ENCODE assay signal across 24 mouse cellular contexts in the genomic region with DNA sequence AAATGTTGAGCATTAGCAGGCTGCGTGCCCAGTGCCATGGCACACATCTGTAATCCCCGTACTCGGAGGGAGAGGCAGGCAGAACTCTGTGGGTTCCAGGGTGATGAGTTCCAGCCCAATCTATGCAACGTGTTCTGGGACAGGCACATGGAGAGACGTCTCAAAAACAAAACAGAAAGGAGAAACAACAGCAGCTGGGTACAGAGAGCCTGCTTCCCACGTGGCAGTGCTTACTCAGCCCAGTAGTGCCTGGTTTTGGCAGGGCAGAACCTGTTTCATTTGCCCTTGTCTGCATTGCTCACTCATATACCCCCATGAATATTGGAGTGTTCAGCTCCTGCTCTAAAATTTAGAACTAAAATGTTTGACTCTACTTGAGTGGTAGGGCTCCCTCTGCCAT. TPM values are rescaled to one million over a fixed set of nuclear protein-coding genes. Genes with fewer than 3 reads are reported as not detected.
DNase-seq lines count a peak whose midpoint lies in the region; ATAC-seq and TF ChIP-seq lines count a peak whose summit lies in the region.
"Had no signal": no experiment of that assay in that cellular context is flagged by ENCODE, and none has a peak within 500 bp of the region (broad histone marks: within the 10 kb centered on the region; RNA-seq: fewer than 3 reads in every experiment).

No protein-coding gene starts in this region.

- ATAC-seq in kidney, embryonic 16.5 days (ENCODE audit: low FRiP score, low TSS enrichment) = no peak
- ATAC-seq: CD4-positive, CD25-positive, alpha-beta regulatory T cell, adult 4 months; forebrain, embryonic 15.5 days had no signal

- WGBS in kidney, adult 2 months = 73% methylated on average over 6 of the region's 6 CpGs
- WGBS in kidney, embryonic 16.5 days = 91% methylated on average over 6 of the region's 6 CpGs

- H3K79me2 ChIP-seq in CH12.LX (replicated peaks; ENCODE audit: control insufficient read depth, extremely low read depth, insufficient read depth, poor library complexity, severe bottlenecking) = no peaks in the 10 kb centered on the region

- H3K27me3 ChIP-seq in kidney, adult 2 months (replicated peaks; ENCODE audit: control insufficient read depth, insufficient read depth, low read length) = no peaks in the 10 kb centered on the region
- no peaks in the 10 kb centered on the region for H3K27me3 ChIP-seq in kidney, embryonic 16.5 days (ENCODE audit: insufficient read depth, low read length)
- no peaks in the 10 kb centered on the region for H3K27me3 ChIP-seq in CH12.LX (replicated peaks)
- H3K27me3 ChIP-seq: embryonic facial prominence, embryonic 12.5 days; forebrain, embryonic 15.5 days; heart, embryonic 15.5 days; hindbrain, embryonic 13.5 days had no signal

- no peak overlapping the region for H3K4me2 ChIP-seq in kidney, embryonic 16.5 days (replicated peaks; ENCODE audit: low read depth, low read length)
- no peak overlapping the region for H3K4me2 ChIP-seq in CH12.LX (ENCODE audit: insufficient read depth, low read depth, poor library complexity, severe bottlenecking)
- H3K4me2 ChIP-seq: embryonic facial prominence, embryonic 12.5 days; forebrain, embryonic 15.5 days; heart, embryonic 11.5 days; heart, embryonic 15.5 days; hindbrain, embryonic 13.5 days had no signal

- H3K36me3 ChIP-seq in kidney, adult 2 months (ENCODE audit: control insufficient read depth, insufficient read depth, low read length) = peaks cover 9% of the 10 kb centered on the region
- peaks cover 86% of the 10 kb centered on the region for H3K36me3 ChIP-seq in kidney, embryonic 16.5 days (ENCODE audit: insufficient read depth, low read length)
- peaks cover 73 to 78% of the 10 kb centered on the region in 2 experiments for H3K36me3 ChIP-seq in CH12.LX (replicated peaks in 1 of 2; ENCODE audit: control insufficient read depth in 1 of 2, insufficient read depth in 1 of 2, low read length in 1 of 2)

- no peak overlapping the region for H3K9ac ChIP-seq in kidney, embryonic 16.5 days (replicated peaks; ENCODE audit: low read length)
- no peak overlapping the region for H3K9ac ChIP-seq in CH12.LX (ENCODE audit: insufficient read depth, low read depth)
- H3K9ac ChIP-seq: embryonic facial prominence, embryonic 12.5 days; forebrain, embryonic 15.5 days; heart, embryonic 15.5 days; hindbrain, embryonic 13.5 days had no signal

- DNase-seq in kidney, adult 2 months = peak; percentile 50
- peak; percentile 61 for DNase-seq in layer of hippocampus, adult 9-11 months
- no peak for DNase-seq in layer of hippocampus, postnatal 14 days (ENCODE audit: low spot score in 2 of 2)
- peak; percentile 74 for DNase-seq in CH12.LX (ENCODE audit: extremely low read depth)
- peak; percentile 42 to 44 for DNase-seq in kidney, postnatal 36 days
- no peak for DNase-seq in urinary bladder, adult 2 months (ENCODE audit: low spot score)
- DNase-seq: adrenal gland, postnatal 10 days; B cell, adult 2 months; cerebellum, adult 11-12 months; cerebellum, adult 9-10 months; cerebellum, postnatal 25 days; gastrocnemius, postnatal 14 days; heart, adult 2 months; heart, postnatal 14 days had no signal

- in situ Hi-C loops in CH12.LX (cut with MboI; ENCODE audit: low pct_ligation_motif_present, low pct_unique_long_range_greater_than_20kb, low sequenced_read_pairs) = no loop called here

- TF ChIP-seq POLR2A in kidney, adult 2 months (IDR thresholded peaks at IDR 0.05; ENCODE audit: low read depth, low read length) = no peak
- TF ChIP-seq POLR2A in CH12.LX (IDR thresholded peaks at IDR 0.05; ENCODE audit: low read depth, low read length) = no peak; the same call in 1 of the 2 replicates

- H3K4me1 ChIP-seq in kidney, adult 2 months (ENCODE audit: control insufficient read depth, insufficient read depth, low read length) = no peaks in the 10 kb centered on the region; the same call in 1 of the 2 replicates
- no peaks in the 10 kb centered on the region for H3K4me1 ChIP-seq in kidney, embryonic 16.5 days (ENCODE audit: insufficient read depth, low read length)
- H3K4me1 ChIP-seq in CH12.LX (ENCODE audit: control insufficient read depth in 1 of 2, insufficient read depth in 2 of 2) = peaks cover 3 to 35% of the 10 kb centered on the region in 2 experiments
- H3K4me1 ChIP-seq: embryonic facial prominence, embryonic 12.5 days; forebrain, embryonic 15.5 days; heart, embryonic 15.5 days; hindbrain, embryonic 13.5 days had no signal

- no peaks in the 10 kb centered on the region for H3K9me3 ChIP-seq in kidney, embryonic 16.5 days (ENCODE audit: low read length)
- H3K9me3 ChIP-seq in CH12.LX (replicated peaks; ENCODE audit: low read length) = peaks cover 3% of the 10 kb centered on the region
- H3K9me3 ChIP-seq: embryonic facial prominence, embryonic 12.5 days; forebrain, embryonic 15.5 days; heart, embryonic 15.5 days; hindbrain, embryonic 13.5 days had no signal

- peak; percentile 48 for TF ChIP-seq EP300 in CH12.LX (IDR thresholded peaks at IDR 0.05; ENCODE audit: low read length)

- dilution Hi-C loops in CH12.LX (cut with MboI; ENCODE audit: extremely low pct_ligation_motif_present, extremely low pct_unique_long_range_greater_than_20kb, low sequenced_read_pairs) = no loop called here

- no peak overlapping the region for H3K4me3 ChIP-seq in kidney, adult 2 months (ENCODE audit: insufficient read depth, low read depth, low read length)
- no peak overlapping the region for H3K4me3 ChIP-seq in kidney, embryonic 16.5 days (ENCODE audit: low read length)
- H3K4me3 ChIP-seq in CH12.LX (replicated peaks in 1 of 3; ENCODE audit: low read depth in 2 of 3, low read length in 2 of 3, poor library complexity in 1 of 3) = peak overlapping the region in 2 of 3 experiments; percentile 1 to 9
- H3K4me3 ChIP-seq: embryonic facial prominence, embryonic 12.5 days; forebrain, embryonic 15.5 days; heart, adult 2 months; heart, embryonic 15.5 days; hindbrain, embryonic 13.5 days had no signal

- TF ChIP-seq CTCF in kidney, adult 2 months (conservative IDR thresholded peaks at IDR 0.05; ENCODE audit: insufficient read depth, insufficient read length, low read depth, low read length) = no peak
- TF ChIP-seq CTCF in CH12.LX (conservative IDR thresholded peaks at IDR 0.05 in 1 of 2, IDR thresholded peaks at IDR 0.05 in 1 of 2; ENCODE audit: low read depth in 2 of 2, low read length in 2 of 2) = no peak

- H3K27ac ChIP-seq in kidney, adult 2 months (ENCODE audit: insufficient read depth, low read depth, low read length) = peak overlapping the region; percentile 42; the same call in 1 of the 2 replicates
- H3K27ac ChIP-seq in kidney, embryonic 16.5 days (ENCODE audit: low read length) = no peak overlapping the region
- peak overlapping the region; percentile 12; the same call in 1 of the 2 replicates for H3K27ac ChIP-seq in CH12.LX (ENCODE audit: insufficient read depth, low read depth)
- H3K27ac ChIP-seq: embryonic facial prominence, embryonic 12.5 days; forebrain, embryonic 15.5 days; heart, adult 2 months; heart, embryonic 15.5 days; hindbrain, embryonic 13.5 days had no signal

- TF ChIP-seq RAD21 in CH12.LX (IDR thresholded peaks at IDR 0.05; ENCODE audit: low read depth, low read length) = no peak

TF ChIP-seq in CH12.LX, 34 proteins besides CTCF, POLR2A, EP300 and RAD21 (continues in another document):
- TF ChIP-seq SMC3 (IDR thresholded peaks at IDR 0.05; ENCODE audit: low read depth, low read length) (no peak), MXI1 (IDR thresholded peaks at IDR 0.05; ENCODE audit: low read depth, low read length) (peak; percentile 99), TCF12 (IDR thresholded peaks at IDR 0.05; ENCODE audit: low read depth, low read length) (0 out of 2 replicates have a peak, but pooled peaks have one; percentile 54)

RNA-seq across cellular contexts. Expression of a gene that starts 30.3 kb away (rescaled TPM):
- 3.3 and 5.3 TPM in 2 replicates for polyA plus RNA-seq in kidney, adult 2 months (2012; rRNA removed)
- 3.6 TPM in 2 replicates for polyA plus RNA-seq in kidney, embryonic 16.5 days (2015; fragmentation: Nextera tagmentation; extraction: Ambion mirVana)
- 1 to 10 TPM in 1 of 2 experiments, under 1 TPM in 1; 0.88 to 1.6 TPM for total RNA-seq in layer of hippocampus, postnatal 14 days (2021)
- 4.0 and 6.1 TPM in 2 replicates for total RNA-seq in CH12.LX (2012; rRNA removed)
- 1.4 and 2.2 TPM in 2 replicates for total RNA-seq in CH12.LX (2014; rRNA removed)
- polyA plus RNA-seq in CH12.LX (2012; ENCODE audit: insufficient read length, low read depth) = 8.8 and 9.8 TPM in 2 replicates
- 3.1 and 3.4 TPM in 2 replicates for polyA plus RNA-seq in urinary bladder, adult 2 months (2012; rRNA removed)

RNA-seq across cellular contexts. Expression of a gene that starts 30.5 kb away (rescaled TPM):
- 41.2 and 48.4 TPM in 2 replicates for polyA plus RNA-seq in kidney, adult 2 months (2012; rRNA removed)
- 47.9 and 50.5 TPM in 2 replicates for polyA plus RNA-seq in kidney, embryonic 16.5 days (2015; fragmentation: Nextera tagmentation; extraction: Ambion mirVana)
- 1 to 10 TPM; 4.9 to 6.3 TPM for total RNA-seq in layer of hippocampus, postnatal 14 days (2021)
- total RNA-seq in CH12.LX (2012; rRNA removed) (24.8 and 26.8 TPM in 2 replicates), CH12.LX (2014; rRNA removed) (16.3 and 16.8 TPM in 2 replicates)
- 28.4 and 30.0 TPM in 2 replicates for polyA plus RNA-seq in CH12.LX (2012; ENCODE audit: insufficient read length, low read depth)
- 48.2 and 55.4 TPM in 2 replicates for polyA plus RNA-seq in urinary bladder, adult 2 months (2012; rRNA removed)

RNA-seq across cellular contexts. Expression of a gene that starts 45.9 kb away (rescaled TPM):
- polyA plus RNA-seq in kidney, adult 2 months (2012; rRNA removed) = 0.09 TPM in 1 of 2 replicates, not detected in the other
- 0.33 and 0.54 TPM in 2 replicates for polyA plus RNA-seq in kidney, embryonic 16.5 days (2015; fragmentation: Nextera tagmentation; extraction: Ambion mirVana)
- under 1 TPM in 1 of 2 experiments, not detected in 1; 0.51 TPM for total RNA-seq in layer of hippocampus, postnatal 14 days (2021)
- total RNA-seq in CH12.LX (2012; rRNA removed) (0.46 and 0.93 TPM in 2 replicates), CH12.LX (2014; rRNA removed) (1.3 and 1.5 TPM in 2 replicates)
- polyA plus RNA-seq in CH12.LX (2012; ENCODE audit: insufficient read length, low read depth) = 1.4 and 1.7 TPM in 2 replicates
- 0.06 TPM in 1 of 2 replicates, not detected in the other for polyA plus RNA-seq in urinary bladder, adult 2 months (2012; rRNA removed)
- total RNA-seq: gastrocnemius, adult 18-20 months; gastrocnemius, postnatal 14 days; heart, adult 2 months; heart, postnatal 14 days had no signal
- polyA plus RNA-seq: forebrain, embryonic 15.5 days; gonadal fat pad, adult 2 months; hindbrain, embryonic 13.5 days had no signal

RNA-seq across cellular contexts. Expression of a gene that starts 57.9 kb away (rescaled TPM):
- 0.18 and 0.22 TPM in 2 replicates for polyA plus RNA-seq in kidney, adult 2 months (2012; rRNA removed)
- polyA plus RNA-seq in kidney, embryonic 16.5 days (2015; fragmentation: Nextera tagmentation; extraction: Ambion mirVana) = 0.26 and 0.44 TPM in 2 replicates
- total RNA-seq in layer of hippocampus, postnatal 14 days (2021) = 1 to 10 TPM; 2.8 to 3.2 TPM
- total RNA-seq in CH12.LX (2012; rRNA removed) (0.59 and 1.0 TPM in 2 replicates), CH12.LX (2014; rRNA removed) (0.50 TPM in 1 of 2 replicates, not detected in the other)
- 0.80 and 1.6 TPM in 2 replicates for polyA plus RNA-seq in CH12.LX (2012; ENCODE audit: insufficient read length, low read depth)
- polyA plus RNA-seq in urinary bladder, adult 2 months (2012; rRNA removed) = 0.22 TPM in 1 of 2 replicates, not detected in the other
- total RNA-seq: hematopoietic stem cell, adult 5-6 weeks had no signal

RNA-seq across cellular contexts. Expression of a gene that starts 57.9 kb away (rescaled TPM):
- polyA plus RNA-seq in kidney, adult 2 months (2012; rRNA removed) = 150 and 155 TPM in 2 replicates
- 93.2 and 106 TPM in 2 replicates for polyA plus RNA-seq in kidney, embryonic 16.5 days (2015; fragmentation: Nextera tagmentation; extraction: Ambion mirVana)
- total RNA-seq in layer of hippocampus, postnatal 14 days (2021) = 10 to 100 TPM; 15.2 to 15.4 TPM
- total RNA-seq in CH12.LX (2012; rRNA removed) = 362 and 409 TPM in 2 replicates
- total RNA-seq in CH12.LX (2014; rRNA removed) = 395 and 553 TPM in 2 replicates
- 513 and 654 TPM in 2 replicates for polyA plus RNA-seq in CH12.LX (2012; ENCODE audit: insufficient read length, low read depth)
- 90.0 and 106 TPM in 2 replicates for polyA plus RNA-seq in urinary bladder, adult 2 months (2012; rRNA removed)

Comparison
In these comparisons a context has a peak if more than half of its experiments do, and no peak if none do; other contexts are left out.
1. DNase-seq: peak in kidney, adult 2 months (single experiment), layer of hippocampus, adult 9-11 months (single experiment), CH12.LX (single experiment) and kidney, postnatal 36 days (2 of 2); none in layer of hippocampus, postnatal 14 days (0 of 2) and urinary bladder, adult 2 months (single experiment).
2. H3K4me3 ChIP-seq: peak in CH12.LX (2 of 3); none in kidney, adult 2 months (single experiment) and kidney, embryonic 16.5 days (single experiment).